ENCODE assay signal across 10 mouse cellular contexts in the genomic region with DNA sequence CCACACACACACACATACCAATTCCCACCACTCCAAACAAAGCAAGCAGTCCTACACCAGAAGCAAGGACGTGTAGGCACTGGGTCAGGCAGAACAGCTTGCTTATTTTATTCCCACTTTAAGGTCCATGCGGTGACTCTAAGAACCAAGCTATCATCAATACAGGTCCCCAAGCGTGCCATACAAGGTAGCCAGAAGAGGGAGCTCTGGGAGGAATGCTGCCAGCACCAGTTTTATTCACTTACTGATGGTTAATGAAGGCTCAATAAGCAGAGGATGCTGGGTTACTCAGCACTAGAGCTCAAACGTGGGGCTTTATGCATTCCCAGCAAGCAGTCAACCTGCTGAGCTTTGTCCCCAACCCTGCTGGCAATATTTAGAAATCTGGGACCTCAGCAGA.
DNase-seq lines count a peak whose midpoint lies in the region; ATAC-seq and TF ChIP-seq lines count a peak whose summit lies in the region.
"Had no signal": no experiment of that assay in that cellular context is flagged by ENCODE, and none has a peak within 500 bp of the region (broad histone marks: within the 10 kb centered on the region; RNA-seq: fewer than 3 reads in every experiment).

No protein-coding gene starts in this region.

- no peaks in the 10 kb centered on the region for H3K27me3 ChIP-seq in intestine, postnatal 0 days (replicated peaks; ENCODE audit: control insufficient read depth, insufficient read depth, low read length)
- no peaks in the 10 kb centered on the region for H3K27me3 ChIP-seq in intestine, embryonic 15.5 days (replicated peaks)
- no peaks in the 10 kb centered on the region for H3K27me3 ChIP-seq in ES-Bruce4 (ENCODE audit: control insufficient read depth, insufficient read depth, low read length, poor library complexity, severe bottlenecking)
- 0 out of 2 replicates have a peak, but pooled peaks cover 4% of the 10 kb centered on the region for H3K27me3 ChIP-seq in embryonic facial prominence, embryonic 10.5 days (replicated peaks; ENCODE audit: low read depth, poor library complexity, severe bottlenecking)

- H3K9ac ChIP-seq in intestine, postnatal 0 days (ENCODE audit: low read depth, low read length): no peak overlapping the region
- H3K9ac ChIP-seq in intestine, embryonic 15.5 days: no peak overlapping the region
- no peak overlapping the region for H3K9ac ChIP-seq in ES-Bruce4 (ENCODE audit: low read depth, poor library complexity, severe bottlenecking)

- TF ChIP-seq CTCF in intestine, postnatal 0 days (IDR thresholded peaks at IDR 0.05; ENCODE audit: low read depth): peak; percentile 49
- peak; percentile 32 for TF ChIP-seq CTCF in ES-Bruce4 (IDR thresholded peaks at IDR 0.05; ENCODE audit: low read depth, low read length)

- H3K36me3 ChIP-seq in intestine, postnatal 0 days (ENCODE audit: control insufficient read depth, insufficient read depth): peaks cover 3% of the 10 kb centered on the region; the same call in 1 of the 2 replicates
- H3K36me3 ChIP-seq in intestine, embryonic 15.5 days: no peaks in the 10 kb centered on the region
- H3K36me3 ChIP-seq in ES-Bruce4 (ENCODE audit: control insufficient read depth, insufficient read depth, low read length, poor library complexity, severe bottlenecking): no peaks in the 10 kb centered on the region
- H3K36me3 ChIP-seq in embryonic facial prominence, embryonic 10.5 days (replicated peaks): no peaks in the 10 kb centered on the region

- H3K27ac ChIP-seq in intestine, postnatal 0 days (ENCODE audit: low read depth, low read length): no peak overlapping the region
- H3K27ac ChIP-seq in intestine, embryonic 15.5 days: no peak overlapping the region
- H3K27ac ChIP-seq in ES-Bruce4 (ENCODE audit: insufficient read depth, low read length): no peak overlapping the region
- H3K27ac ChIP-seq in embryonic facial prominence, embryonic 10.5 days (replicated peaks): no peak overlapping the region

- H3K4me3 ChIP-seq in intestine, postnatal 0 days (ENCODE audit: low read depth, low read length): no peak overlapping the region
- H3K4me3 ChIP-seq in intestine, embryonic 15.5 days (replicated peaks): no peak overlapping the region
- H3K4me3 ChIP-seq in ES-Bruce4 (ENCODE audit: low read depth, low read length): no peak overlapping the region
- no peak overlapping the region for H3K4me3 ChIP-seq in embryonic facial prominence, embryonic 10.5 days
- H3K4me3 ChIP-seq: erythroblast, embryonic 14.5 days had no signal

- no peak for TF ChIP-seq POLR2A in ES-Bruce4 (IDR thresholded peaks at IDR 0.05; ENCODE audit: insufficient read depth, low read length)

- H3K9me3 ChIP-seq in intestine, postnatal 0 days (ENCODE audit: control insufficient read depth): no peaks in the 10 kb centered on the region
- H3K9me3 ChIP-seq in intestine, embryonic 15.5 days: no peaks in the 10 kb centered on the region
- H3K9me3 ChIP-seq in ES-Bruce4 (replicated peaks; ENCODE audit: control insufficient read depth, insufficient read depth, low read length, poor library complexity, severe bottlenecking): no peaks in the 10 kb centered on the region
- no peaks in the 10 kb centered on the region for H3K9me3 ChIP-seq in embryonic facial prominence, embryonic 10.5 days

- WGBS in intestine, postnatal 0 days: 27% methylated on average over 4 of the region's 4 CpGs
- WGBS in intestine, embryonic 15.5 days: 34% methylated on average over 4 of the region's 4 CpGs
- WGBS in embryonic facial prominence, embryonic 10.5 days: 30% methylated on average over 4 of the region's 4 CpGs

- no peaks in the 10 kb centered on the region for H3K4me1 ChIP-seq in intestine, postnatal 0 days (replicated peaks; ENCODE audit: control insufficient read depth, insufficient read depth, low read length)
- H3K4me1 ChIP-seq in intestine, embryonic 15.5 days (replicated peaks): no peaks in the 10 kb centered on the region
- H3K4me1 ChIP-seq in ES-Bruce4 (ENCODE audit: control insufficient read depth, insufficient read depth, low read length): no peaks in the 10 kb centered on the region
- H3K4me1 ChIP-seq in embryonic facial prominence, embryonic 10.5 days: peaks cover 11% of the 10 kb centered on the region

- no peak for ATAC-seq in intestine, postnatal 0 days
- ATAC-seq in intestine, embryonic 15.5 days: no peak
- ATAC-seq: inflammation-experienced regulatory T-cells, adult 6 months had no signal

- H3K4me2 ChIP-seq in intestine, postnatal 0 days (replicated peaks; ENCODE audit: low read depth): no peak overlapping the region
- no peak overlapping the region for H3K4me2 ChIP-seq in intestine, embryonic 15.5 days (replicated peaks)

- peak; percentile 52 for DNase-seq in 3T3-L1 (ENCODE audit: low read depth, low spot score)
- DNase-seq in embryonic facial prominence, embryonic 10.5 days (ENCODE audit: low spot score): peak; percentile 17
- DNase-seq in lung, postnatal 25 days (ENCODE audit: low spot score): no peak
- no peak for DNase-seq in right cerebral cortex, postnatal 25 days
- DNase-seq: lung, adult 18-20 months had no signal

- no peak for TF ChIP-seq EP300 in ES-Bruce4 (IDR thresholded peaks at IDR 0.05; ENCODE audit: insufficient read depth, low read depth, low read length)

Comparison
In these comparisons a context has a peak if more than half of its experiments do, and no peak if none do; other contexts are left out.
1. DNase-seq: peak in 3T3-L1 (single experiment) and embryonic facial prominence, embryonic 10.5 days (single experiment); none in lung, postnatal 25 days (single experiment) and right cerebral cortex, postnatal 25 days (single experiment).